Mouse (Mus musculus) heart, embryonic 15.5 days (tissue): ENCODE data around the gene Ddx11. TPM values are rescaled to one million over a fixed set of nuclear protein-coding genes. Genes with fewer than 3 reads are reported as not detected.
A peak's percentile ranks its signal among the peaks of the same experiment; 100 is the strongest.
"Not testable (repeated sequence)": the region's sequence is repeated elsewhere in the genome, so short reads cannot be mapped to it uniquely, and the experiment has no call there.

Experiments
- ATAC-seq: fragments of 200-750 bp; cut with Nextera tagmentation; replicated peaks from 2 replicates; pipeline ENCODE4 v1.8.0; 2017; ENCODE audit warnings: low read depth, moderate TSS enrichment; ENCODE audit not compliant: insufficient number of reproducible peaks, insufficient read depth, low FRiP score
- H3K27ac ChIP-seq: fragments of 300-500 bp; sonication (generic); 2 replicates; pipeline ENCODE4 v1.5.1; 2015; ENCODE audit warnings: mild to moderate bottlenecking, inconsistent platforms
- H3K27me3 ChIP-seq: fragments of 300-500 bp; sonication (generic); 2 replicates; pipeline ENCODE4 v1.6.1; 2015; ENCODE audit warnings: inconsistent platforms
- H3K36me3 ChIP-seq: fragments of 300-500 bp; sonication (generic); 2 replicates; pipeline ENCODE4 v1.6.1; 2015; ENCODE audit warnings: mild to moderate bottlenecking, inconsistent platforms
- H3K4me1 ChIP-seq: fragments of 300-500 bp; sonication (generic); replicated peaks from 2 replicates; pipeline ENCODE4 v1.6.1; 2015; ENCODE audit warnings: inconsistent platforms
- H3K4me2 ChIP-seq: fragments of 300-500 bp; sonication (generic); 2 replicates; pipeline ENCODE4 v1.6.1; 2015; ENCODE audit warnings: inconsistent platforms, mild to moderate bottlenecking, moderate library complexity
- H3K4me3 ChIP-seq: fragments of 300-500 bp; sonication (generic); 2 replicates; pipeline ENCODE4 v1.5.1; 2015; ENCODE audit warnings: mild to moderate bottlenecking, inconsistent platforms
- H3K9ac ChIP-seq: fragments of 300-500 bp; sonication (generic); 2 replicates; pipeline ENCODE4 v1.6.1; 2015; ENCODE audit warnings: mild to moderate bottlenecking, inconsistent platforms
- H3K9me3 ChIP-seq: fragments of 300-500 bp; sonication (generic); replicated peaks from 2 replicates; pipeline ENCODE4 v1.6.1; 2016; ENCODE audit warnings: inconsistent platforms
- WGBS: fragments of 180-500 bp; shearing (Covaris S2); methylation state at CpG from one replicate; pipeline ENCODE4 v1.1.7; 2015; ENCODE audit warnings: mixed read lengths; 5-methylcytosine and 5-hydroxymethylcytosine counted together
- polyA plus RNA-seq: library from polyadenylated mRNA; unstranded; fragments of >200 nt; fragmentation: Nextera tagmentation; extraction: Ambion mirVana; gene quantifications from 2 replicates; pipeline ENCODE4 v1.2.1, GENCODE M21; 2015

The Ddx11 gene
- polyA plus RNA-seq, 1 experiment from 2014 or later: 9.5 TPM

GRCm38 (mm10) chr17:66118991-66119390, 4.3 kb upstream of the Ddx11 start:
- Histone ChIP-seq H3K4me3 (no peak overlapping the region), H3K9ac (no peak overlapping the region), H3K4me2 (no peak overlapping the region), H3K4me1 (peaks cover 3% of the 10 kb centered on the region), H3K27me3 (no peaks in the 10 kb centered on the region), H3K9me3 (no peaks in the 10 kb centered on the region), H3K36me3 (peaks cover 58% of the 10 kb centered on the region), H3K27ac (no peak overlapping the region)
- no peak for ATAC-seq
- whole genome bisulfite sequencing: 88% methylated on average over 8 of the region's 8 CpGs

- H3K4me1 ChIP-seq: peaks cover 17% of the 10 kb centered on the region
- no peak overlapping the region for H3K4me2 ChIP-seq
- H3K4me3 ChIP-seq: no peak overlapping the region
- H3K27me3 ChIP-seq: no peaks in the 10 kb centered on the region
- H3K36me3 ChIP-seq: peaks cover 43% of the 10 kb centered on the region
- no peak for ATAC-seq
- no peaks in the 10 kb centered on the region for H3K9me3 ChIP-seq
- 81% methylated on average over 1 of the region's 1 CpGs for WGBS
- H3K27ac ChIP-seq: no peak overlapping the region
- no peak overlapping the region for H3K9ac ChIP-seq
These were observed 2.6 kb upstream of the Ddx11 start for GRCm38 (mm10) chr17:66120701-66121100.

GRCm38 (mm10) chr17:66123816-66124610, 693 bp downstream of the Ddx11 start:
- under 1% methylated on average over 20 of the region's 20 CpGs for WGBS
- ATAC-seq: no peak
- peak overlapping the region; percentile 81 for H3K4me2 ChIP-seq

DNA sequence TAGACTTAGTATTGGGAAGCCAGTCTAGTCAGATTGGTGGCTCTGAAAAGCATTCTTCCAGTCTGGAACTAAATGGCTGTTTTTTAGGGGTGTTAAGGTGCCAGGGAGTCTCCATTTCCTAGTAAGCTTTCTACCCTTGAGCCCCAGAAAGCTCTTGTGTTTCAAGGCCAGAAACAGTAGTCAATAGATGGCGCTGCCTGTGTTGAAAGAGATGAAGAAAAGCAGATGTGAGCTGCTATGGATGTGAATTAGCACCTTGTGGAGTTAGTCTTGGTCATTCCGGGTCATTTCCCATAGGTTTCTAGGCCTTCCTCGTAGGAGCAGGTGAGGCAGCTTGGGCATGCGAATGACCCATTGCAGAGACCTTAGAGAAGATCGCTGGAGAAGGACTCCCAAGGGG, 1.9 kb downstream of the Ddx11 start:
- H3K4me2 ChIP-seq: peak overlapping the region; percentile 81; the same call in 1 of the 2 replicates
- 56% methylated on average over 5 of the region's 5 CpGs for WGBS
- H3K4me1 ChIP-seq: peaks cover 17% of the 10 kb centered on the region
- no peaks in the 10 kb centered on the region for H3K27me3 ChIP-seq
- no peak overlapping the region for H3K9ac ChIP-seq
- no peak overlapping the region for H3K4me3 ChIP-seq
- no peaks in the 10 kb centered on the region for H3K9me3 ChIP-seq
- ATAC-seq: no peak
- peaks cover 19% of the 10 kb centered on the region for H3K36me3 ChIP-seq
- H3K27ac ChIP-seq: no peak overlapping the region

More at GRCm38 (mm10) chr17:66123816-66124610, 693 bp downstream of the Ddx11 start:
- Histone ChIP-seq H3K9ac (peak overlapping the region; percentile 81), H3K4me1 (peaks cover 17% of the 10 kb centered on the region), H3K36me3 (peaks cover 22% of the 10 kb centered on the region; the same call in 1 of the 2 replicates), H3K4me3 (peak overlapping the region; percentile 83), H3K27ac (peak overlapping the region; percentile 92), H3K27me3 (no peaks in the 10 kb centered on the region), H3K9me3 (no peaks in the 10 kb centered on the region)

DNA sequence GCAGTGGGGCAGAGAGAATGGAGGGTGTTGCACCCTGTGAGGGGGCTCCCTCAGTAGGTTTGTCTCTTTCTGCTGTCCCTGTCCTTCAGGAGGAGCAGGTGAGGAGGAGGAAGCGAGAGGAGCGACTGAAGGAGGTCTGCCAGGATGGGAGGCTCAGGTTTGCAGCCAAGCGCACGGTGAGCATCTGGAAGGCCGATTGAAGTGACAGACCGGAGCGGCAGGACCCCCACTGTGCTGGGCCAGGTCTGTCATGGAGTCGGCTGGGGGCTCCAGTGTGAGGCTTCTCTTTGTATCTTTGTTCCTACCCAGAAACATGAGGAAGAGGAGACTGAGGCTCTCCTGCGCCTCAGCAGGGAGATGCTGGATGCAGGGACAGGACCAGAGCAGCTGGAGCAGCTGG, 7.1 kb downstream of the Ddx11 start:
- H3K4me1 ChIP-seq: peaks cover 2% of the 10 kb centered on the region
- H3K4me3 ChIP-seq: no peak overlapping the region
- ATAC-seq: no peak
- H3K36me3 ChIP-seq: peaks cover 64% of the 10 kb centered on the region
- H3K9me3 ChIP-seq: no peaks in the 10 kb centered on the region
- WGBS: 91% methylated on average over 9 of the region's 9 CpGs
- H3K4me2 ChIP-seq: no peak overlapping the region
- H3K27me3 ChIP-seq: no peaks in the 10 kb centered on the region
- no peak overlapping the region for H3K9ac ChIP-seq
- no peak overlapping the region for H3K27ac ChIP-seq

- no peak overlapping the region for H3K27ac ChIP-seq
- WGBS: 96% methylated on average over 4 of the region's 4 CpGs
- H3K4me3 ChIP-seq: no peak overlapping the region
- H3K27me3 ChIP-seq: no peaks in the 10 kb centered on the region
- no peaks in the 10 kb centered on the region for H3K9me3 ChIP-seq
- no peak for ATAC-seq
- peaks cover 69% of the 10 kb centered on the region for H3K36me3 ChIP-seq
- no peak overlapping the region for H3K4me2 ChIP-seq
- H3K9ac ChIP-seq: no peak overlapping the region
- no peaks in the 10 kb centered on the region for H3K4me1 ChIP-seq
These were observed 7.9 kb downstream of the Ddx11 start for GRCm38 (mm10) chr17:66131212-66131611.

DNA sequence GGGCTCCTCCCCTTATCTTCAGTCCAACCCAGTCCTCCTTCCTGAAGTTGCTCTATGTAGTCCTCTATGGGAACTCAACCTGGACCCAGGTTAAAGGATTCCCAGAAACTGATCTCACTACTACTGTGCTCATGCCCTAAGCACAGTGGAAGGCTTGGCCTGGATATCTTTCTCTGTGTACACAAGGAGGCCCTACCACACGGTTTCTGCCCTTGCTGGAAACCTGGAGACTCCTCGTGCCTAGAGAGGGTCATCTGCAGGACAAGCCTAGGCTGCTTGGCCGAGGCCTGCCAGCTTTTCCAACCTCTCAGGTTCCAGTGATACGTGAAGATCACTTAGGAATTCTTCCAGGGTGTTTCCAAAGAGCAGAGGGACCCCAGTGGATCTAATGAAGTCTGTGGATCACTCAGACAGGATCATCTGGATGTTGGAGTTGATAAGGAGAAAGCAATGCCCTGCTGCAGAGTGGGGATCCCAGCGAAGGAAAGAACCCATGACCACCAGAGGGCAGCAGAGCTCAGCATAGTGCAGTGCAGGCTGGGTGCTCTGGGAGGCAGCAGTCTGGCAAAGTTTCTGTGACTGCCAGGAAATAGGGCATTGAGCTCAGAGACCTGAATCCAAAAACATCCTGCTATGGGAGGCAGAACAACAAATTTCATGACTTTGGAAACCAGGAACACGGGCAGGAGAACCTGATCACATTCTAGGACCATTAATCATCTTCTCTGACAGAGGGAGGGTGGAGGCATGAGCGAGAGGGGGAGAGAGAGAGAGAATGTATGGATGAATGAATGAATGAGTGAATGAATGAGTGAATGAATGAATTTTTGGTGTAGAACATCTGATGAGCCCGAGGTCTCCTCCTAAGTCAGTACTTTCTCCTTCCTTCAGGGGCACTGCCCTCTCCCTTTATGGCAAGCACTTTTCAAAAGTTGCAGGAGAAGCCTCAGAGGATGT, 29.7 kb downstream of the Ddx11 start:
- not testable (repeated sequence) for H3K27ac ChIP-seq, H3K4me2 ChIP-seq, H3K4me3 ChIP-seq, H3K9me3 ChIP-seq, ATAC-seq, H3K9ac ChIP-seq, H3K4me1 ChIP-seq, H3K27me3 ChIP-seq
- WGBS: 71% methylated on average over 6 of the region's 8 CpGs
- H3K36me3 ChIP-seq: peaks cover 32% of the 10 kb centered on the region

DNA sequence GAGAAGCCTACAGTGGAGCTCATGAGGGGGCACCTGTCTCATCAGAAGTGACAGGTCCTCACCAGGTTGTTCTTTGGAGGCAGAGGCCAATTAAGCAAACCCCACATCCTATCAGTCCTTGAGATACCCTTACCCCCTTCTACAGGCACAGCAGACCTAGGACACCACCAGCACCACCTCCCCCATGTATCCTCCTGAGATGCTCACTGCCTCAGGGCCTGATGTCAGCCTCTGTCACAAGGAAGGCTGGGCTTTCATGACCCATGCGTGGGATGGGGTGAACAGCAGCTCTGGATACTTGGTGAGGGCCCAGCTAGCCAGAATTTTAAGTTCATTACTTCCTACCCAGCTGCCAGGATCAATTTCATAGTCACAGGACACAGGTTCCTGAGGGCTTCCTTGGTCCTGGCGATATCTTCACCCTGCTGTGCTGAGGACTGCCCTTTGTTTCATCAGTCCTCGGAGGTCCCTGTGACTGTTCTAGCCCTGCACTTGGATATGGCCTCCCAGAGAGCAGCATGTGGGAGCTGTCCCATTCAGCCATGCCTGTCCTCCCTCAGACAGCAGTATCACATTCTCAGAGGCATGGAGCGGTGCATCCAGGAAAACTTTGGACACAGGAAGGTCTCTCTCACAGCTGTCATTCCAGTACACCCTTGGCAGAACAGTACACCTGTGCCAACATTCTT, 30.6 kb downstream of the Ddx11 start:
- not testable (repeated sequence) for H3K4me3 ChIP-seq, H3K27ac ChIP-seq, H3K9ac ChIP-seq, H3K4me2 ChIP-seq, ATAC-seq, H3K4me1 ChIP-seq, H3K27me3 ChIP-seq, H3K9me3 ChIP-seq
- 86% methylated on average over 4 of the region's 4 CpGs for WGBS
- H3K36me3 ChIP-seq: peaks cover 24% of the 10 kb centered on the region

DNA sequence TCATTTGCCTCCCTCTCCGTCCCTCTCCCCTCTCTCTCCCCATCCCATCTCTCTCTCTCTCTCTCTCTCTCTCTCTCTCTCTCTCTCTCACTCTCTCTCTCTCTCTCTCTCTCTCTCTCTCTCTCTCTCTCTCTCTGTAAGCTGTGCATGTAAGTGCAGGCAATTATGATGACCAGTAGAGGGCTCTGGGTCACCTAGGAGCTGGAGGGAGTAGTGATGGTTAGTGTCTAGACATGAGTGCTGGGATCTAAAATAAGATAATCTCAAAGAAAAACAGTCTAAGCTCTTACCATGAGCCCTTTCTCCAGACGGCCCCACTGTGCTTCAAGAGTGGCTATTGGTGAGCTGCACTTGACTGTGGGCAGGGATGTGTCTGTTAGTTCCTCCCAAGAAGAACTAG, 31.6 kb downstream of the Ddx11 start:
- H3K4me3 ChIP-seq: no peak overlapping the region
- no peak for ATAC-seq
- H3K27me3 ChIP-seq: no peaks in the 10 kb centered on the region
- peaks cover 17% of the 10 kb centered on the region for H3K36me3 ChIP-seq
- H3K4me2 ChIP-seq: no peak overlapping the region
- H3K9ac ChIP-seq: no peak overlapping the region
- no peak overlapping the region for H3K27ac ChIP-seq
- no peaks in the 10 kb centered on the region for H3K4me1 ChIP-seq
- no peaks in the 10 kb centered on the region for H3K9me3 ChIP-seq
- 53% methylated on average over 2 of the region's 2 CpGs for WGBS

GRCm38 (mm10) chr17:66158271-66158670, 35.0 kb downstream of the Ddx11 start:
- Histone ChIP-seq H3K4me1 (no peaks in the 10 kb centered on the region), H3K9me3 (no peaks in the 10 kb centered on the region), H3K4me3 (no peak overlapping the region), H3K9ac (no peak overlapping the region), H3K27ac (no peak overlapping the region), H3K27me3 (no peaks in the 10 kb centered on the region), H3K36me3 (no peaks in the 10 kb centered on the region), H3K4me2 (no peak overlapping the region)
- ATAC-seq: no peak
- 75% methylated on average over 5 of the region's 5 CpGs for WGBS

- not testable (repeated sequence) for H3K4me1 ChIP-seq, H3K4me2 ChIP-seq, H3K4me3 ChIP-seq, ATAC-seq, H3K36me3 ChIP-seq, H3K9ac ChIP-seq, H3K27me3 ChIP-seq, H3K9me3 ChIP-seq, H3K27ac ChIP-seq
- WGBS: 97% methylated on average over 5 of the region's 5 CpGs
These were observed 43.8 kb downstream of the Ddx11 start for GRCm38 (mm10) chr17:66167141-66167540.
